Mouse (Mus musculus) MEL (cell line): Measurements from ENCODE around the gene Tas2r144. TPM values are rescaled to one million over a fixed set of nuclear protein-coding genes. Genes with fewer than 3 reads are reported as not detected.

ENCODE experiments used
- DNase-seq: peaks from one replicate; pipeline ENCODE4 v3.0.0; 2011; ENCODE audit warnings: low read depth, low spot score
- H3K27ac ChIP-seq: 2 replicates; pipeline ENCODE4 v1.5.1; 2012; ENCODE audit warnings: low read depth, mild to moderate bottlenecking, control low read depth, low read length, moderate library complexity; ENCODE audit not compliant: control insufficient read depth
- H3K27me3 ChIP-seq, 2 experiments: fragments of 150-350 bp in 1 of 2; sonication (generic) in 1 of 2; 2 replicates each; pipeline ENCODE4 v1.6.1; 2012; ENCODE audit warnings: low read length in 2 of 2, mild to moderate bottlenecking in 2 of 2, improper control_type of control experiment in 1 of 2, moderate library complexity in 1 of 2; ENCODE audit not compliant: insufficient read depth in 2 of 2, control insufficient read depth in 1 of 2
- H3K36me3 ChIP-seq, 2 experiments: 2 replicates each; pipeline ENCODE4 v1.6.1; 2012 to 2014; ENCODE audit warnings: low read length in 2 of 2, improper control_type of control experiment in 1 of 2, inconsistent platforms in 1 of 2, mild to moderate bottlenecking in 1 of 2; ENCODE audit not compliant: insufficient read depth in 2 of 2, control insufficient read depth in 1 of 2
- H3K4me1 ChIP-seq, 2 experiments: fragments of 150-350 bp in 1 of 2; sonication (generic) in 1 of 2; 2 replicates each; pipeline ENCODE4 v1.6.1; 2012; ENCODE audit warnings: low read length in 2 of 2, improper control_type of control experiment in 1 of 2, mild to moderate bottlenecking in 1 of 2; ENCODE audit not compliant: insufficient read depth in 2 of 2, control insufficient read depth in 1 of 2
- H3K4me3 ChIP-seq, 2 experiments: fragments of 150-350 bp in 1 of 2; sonication (generic) in 1 of 2; 2 replicates each; pipeline ENCODE4 v1.5.1; 2012; ENCODE audit warnings: low read depth in 2 of 2, low read length in 2 of 2, mild to moderate bottlenecking in 2 of 2, moderate library complexity in 2 of 2, control low read depth in 1 of 2, improper control_type of control experiment in 1 of 2; ENCODE audit not compliant: control insufficient read depth in 1 of 2, insufficient read depth in 1 of 2
- H3K79me2 ChIP-seq: 2 replicates; pipeline ENCODE4 v1.6.1; 2012; ENCODE audit warnings: mild to moderate bottlenecking, low read length, moderate library complexity; ENCODE audit not compliant: control insufficient read depth, poor library complexity, insufficient read depth
- H3K9ac ChIP-seq: 2 replicates; pipeline ENCODE4 v1.6.1; 2012; ENCODE audit warnings: low read depth, mild to moderate bottlenecking, control low read depth, low read length, moderate library complexity; ENCODE audit not compliant: control insufficient read depth, poor library complexity, severe bottlenecking
- H3K9me3 ChIP-seq: fragments of 150-350 bp; sonication (generic); replicated peaks from 2 replicates; pipeline ENCODE4 v1.6.1; 2012; ENCODE audit warnings: mild to moderate bottlenecking, low read length, improper control_type of control experiment, moderate library complexity; ENCODE audit not compliant: insufficient read depth
- CHD2 ChIP-seq: IDR thresholded peaks from 2 replicates; pipeline ENCODE4 v1.6.1; 2011; ENCODE audit warnings: low read length, improper control_type of control experiment
- E2F4 ChIP-seq: IDR thresholded peaks from 2 replicates; pipeline ENCODE4 v1.6.1; 2011; ENCODE audit warnings: low read depth, low read length, improper control_type of control experiment, borderline replicate concordance
- ETS1 ChIP-seq: IDR thresholded peaks from 2 replicates; pipeline ENCODE4 v1.6.1; 2012; ENCODE audit warnings: low read depth, mild to moderate bottlenecking, inconsistent platforms, low read length, improper control_type of control experiment, moderate library complexity
- GABPA ChIP-seq: IDR thresholded peaks from 2 replicates; pipeline ENCODE4 v1.6.1; 2012; ENCODE audit warnings: low read depth, mild to moderate bottlenecking, inconsistent platforms, low read length, improper control_type of control experiment, moderate library complexity
- GATA1 ChIP-seq: IDR thresholded peaks from 2 replicates; pipeline ENCODE4 v1.6.1; 2011; ENCODE audit warnings: low read depth, low read length, improper control_type of control experiment
- HCFC1 ChIP-seq: IDR thresholded peaks from 2 replicates; pipeline ENCODE4 v1.6.1; 2012; ENCODE audit warnings: low read depth, mild to moderate bottlenecking, inconsistent platforms, low read length, improper control_type of control experiment, moderate library complexity
- MAX ChIP-seq: IDR thresholded peaks from 2 replicates; pipeline ENCODE4 v1.6.1; 2011; ENCODE audit warnings: low read length, improper control_type of control experiment
- MXI1 ChIP-seq: IDR thresholded peaks from 2 replicates; pipeline ENCODE4 v1.6.1; 2011; ENCODE audit warnings: mild to moderate bottlenecking, low read depth, low read length, improper control_type of control experiment
- MYB ChIP-seq: IDR thresholded peaks from 2 replicates; pipeline ENCODE4 v1.6.1; 2011; ENCODE audit warnings: mild to moderate bottlenecking, low read depth, low read length, improper control_type of control experiment
- MYC ChIP-seq: IDR thresholded peaks from 2 replicates; pipeline ENCODE4 v1.6.1; 2011; ENCODE audit warnings: low read depth, mild to moderate bottlenecking, low read length, improper control_type of control experiment, moderate library complexity
- NRF1 ChIP-seq: IDR thresholded peaks from 2 replicates; pipeline ENCODE4 v1.6.1; 2014; ENCODE audit warnings: low read depth, mild to moderate bottlenecking, inconsistent platforms, low read length, improper control_type of control experiment, moderate library complexity; ENCODE audit not compliant: poor library complexity, insufficient read depth, severe bottlenecking
- POLR2A ChIP-seq, 2 experiments: IDR thresholded peaks; 2 replicates each; pipeline ENCODE4 v1.6.1; 2011 to 2012; ENCODE audit warnings: low read length in 2 of 2, mild to moderate bottlenecking in 2 of 2, control low read depth in 1 of 2, improper control_type of control experiment in 1 of 2, low read depth in 1 of 2, moderate library complexity in 1 of 2; ENCODE audit not compliant: control insufficient read depth in 1 of 2, insufficient read depth in 1 of 2, poor library complexity in 1 of 2
- POLR2AphosphoS2 ChIP-seq: IDR thresholded peaks from 2 replicates; pipeline ENCODE4 v1.6.1; 2011; ENCODE audit warnings: low read length, improper control_type of control experiment
- RAD21 ChIP-seq: IDR thresholded peaks from 2 replicates; pipeline ENCODE4 v1.6.1; 2011; ENCODE audit warnings: mild to moderate bottlenecking, low read depth, low read length, improper control_type of control experiment
- RCOR1 ChIP-seq: IDR thresholded peaks from 2 replicates; pipeline ENCODE4 v1.6.1; 2012; ENCODE audit warnings: low read depth, mild to moderate bottlenecking, inconsistent platforms, low read length, improper control_type of control experiment
- UBTF ChIP-seq: IDR thresholded peaks from 2 replicates; pipeline ENCODE4 v1.6.1; 2012; ENCODE audit warnings: low read depth, mild to moderate bottlenecking, inconsistent platforms, low read length, improper control_type of control experiment, moderate library complexity, borderline replicate concordance; ENCODE audit not compliant: insufficient read depth
- USF1 ChIP-seq: IDR thresholded peaks from 2 replicates; pipeline ENCODE4 v1.6.1; 2014; ENCODE audit warnings: low read depth, mild to moderate bottlenecking, inconsistent platforms, low read length, improper control_type of control experiment, moderate library complexity
- ZC3H11A ChIP-seq: IDR thresholded peaks from 2 replicates; pipeline ENCODE4 v1.6.1; 2012; ENCODE audit warnings: low read depth, mild to moderate bottlenecking, inconsistent platforms, low read length, improper control_type of control experiment
- ZKSCAN1 ChIP-seq: IDR thresholded peaks from 2 replicates; pipeline ENCODE4 v1.6.1; 2012; ENCODE audit warnings: low read depth, mild to moderate bottlenecking, inconsistent platforms, low read length, improper control_type of control experiment, moderate library complexity
- ZMIZ1 ChIP-seq: IDR thresholded peaks from 2 replicates; pipeline ENCODE4 v1.6.1; 2012; ENCODE audit warnings: low read depth, mild to moderate bottlenecking, inconsistent platforms, low read length, improper control_type of control experiment, moderate library complexity
- polyA plus RNA-seq, 2 experiments: library from polyadenylated mRNA; stranded (reverse) in 1 of 2; unstranded in 1 of 2; fragments of >175 nt in 1 of 2; fragments of >200 nt in 1 of 2; gene quantifications; 2 replicates each; pipeline versions ENCODE4 v1.2.1 to v1.2.4; 2012; ENCODE audit warnings: low replicate concordance in 2 of 2, low read depth in 1 of 2; ENCODE audit not compliant: insufficient read length in 2 of 2, insufficient read depth in 1 of 2, missing spikeins in 1 of 2
- total RNA-seq: library from RNA; depleted of rRNA; stranded (reverse); fragments of 300-350 nt; gene quantifications from 2 replicates; pipeline ENCODE4 v1.2.3, GENCODE M21; 2012

Gene Tas2r144
- total and polyA plus RNA-seq, 3 experiments: not detected

GRCm38 (mm10) chr6:42251791-42252190 lies 36.7 kb downstream of the Tas2r144 start:
- H3K79me2 ChIP-seq: no peaks in the 10 kb centered on the region
- no peaks in the 10 kb centered on the region for H3K36me3 ChIP-seq
- H3K4me1 ChIP-seq: no peaks in the 10 kb centered on the region
- TF ChIP-seq MAX: no peak
- TF ChIP-seq UBTF: no peak
- TF ChIP-seq MYC: no peak
- no peak for TF ChIP-seq POLR2AphosphoS2
- no peak overlapping the region for H3K27ac ChIP-seq
- H3K27me3 ChIP-seq: peaks cover 1 to 2% of the 10 kb centered on the region in 2 experiments
- no peak for DNase-seq
- H3K4me3 ChIP-seq: no peak overlapping the region
- no peak overlapping the region for H3K9ac ChIP-seq
- no peaks in the 10 kb centered on the region for H3K9me3 ChIP-seq

GRCm38 (mm10) chr6:42253103-42253502 lies 38.0 kb downstream of the Tas2r144 start:
- no peak for DNase-seq
- no peaks in the 10 kb centered on the region for H3K79me2 ChIP-seq
- H3K27me3 ChIP-seq: peaks cover 1 to 2% of the 10 kb centered on the region in 2 experiments
- no peaks in the 10 kb centered on the region for H3K9me3 ChIP-seq
- H3K9ac ChIP-seq: no peak overlapping the region
- TF ChIP-seq ZMIZ1 (no peak), GATA1 (no peak), MAX (no peak), RCOR1 (no peak), ZC3H11A (no peak), ETS1 (no peak), MXI1 (no peak), MYC (no peak), RAD21 (no peak), POLR2AphosphoS2 (no peak), E2F4 (no peak), GABPA (no peak), HCFC1 (no peak), ZKSCAN1 (no peak), USF1 (no peak), CHD2 (no peak), POLR2A (IDR thresholded peaks at IDR 0.05; ENCODE audit: control insufficient read depth in 1 of 2, insufficient read depth in 1 of 2, low read depth in 1 of 2, low read length in 2 of 2, poor library complexity in 1 of 2) (no peak), NRF1 (no peak), MYB (no peak)
- peaks cover 0 to 10% of the 10 kb centered on the region in 2 experiments; a peak in 2 of 4 replicates for H3K36me3 ChIP-seq
- no peak overlapping the region for H3K4me3 ChIP-seq
- H3K27ac ChIP-seq: no peak overlapping the region
- peaks cover 0 to 9% of the 10 kb centered on the region in 2 experiments; a peak in 2 of 4 replicates for H3K4me1 ChIP-seq
